Mouse (Mus musculus) erythroblast, adult 5-6 weeks (primary cell): ENCODE results near the gene Heatr6. TPM values are rescaled to one million over a fixed set of nuclear protein-coding genes. Genes with fewer than 3 reads are reported as not detected.
A peak's percentile ranks its signal among the peaks of the same experiment; 100 is the strongest.

Experiments
- ATAC-seq: replicated peaks from 2 replicates; pipeline ENCODE4 v1.8.0; 2016; ENCODE audit warnings: moderate number of reproducible peaks, mild to moderate bottlenecking, moderate TSS enrichment, inconsistent platforms; ENCODE audit not compliant: poor library complexity, low FRiP score, severe bottlenecking
- total RNA-seq, 2 experiments: library from RNA; stranded (forward) in 1 of 2; stranded (reverse) in 1 of 2; fragments of 150-400 nt in 1 of 2; fragments of 200-764, 138-1000 nt in 1 of 2; gene quantifications; 2 replicates each; pipeline versions ENCODE4 v1.2.3 to v1.2.4; 2015 to 2017; ENCODE audit warnings: low replicate concordance in 2 of 2

The Heatr6 gene
- total RNA-seq (2015; ENCODE audit: low replicate concordance) (2.5 and 3.8 TPM in 2 replicates), total RNA-seq (2017; ENCODE audit: low replicate concordance) (2.0 and 6.8 TPM in 2 replicates)

DNA sequence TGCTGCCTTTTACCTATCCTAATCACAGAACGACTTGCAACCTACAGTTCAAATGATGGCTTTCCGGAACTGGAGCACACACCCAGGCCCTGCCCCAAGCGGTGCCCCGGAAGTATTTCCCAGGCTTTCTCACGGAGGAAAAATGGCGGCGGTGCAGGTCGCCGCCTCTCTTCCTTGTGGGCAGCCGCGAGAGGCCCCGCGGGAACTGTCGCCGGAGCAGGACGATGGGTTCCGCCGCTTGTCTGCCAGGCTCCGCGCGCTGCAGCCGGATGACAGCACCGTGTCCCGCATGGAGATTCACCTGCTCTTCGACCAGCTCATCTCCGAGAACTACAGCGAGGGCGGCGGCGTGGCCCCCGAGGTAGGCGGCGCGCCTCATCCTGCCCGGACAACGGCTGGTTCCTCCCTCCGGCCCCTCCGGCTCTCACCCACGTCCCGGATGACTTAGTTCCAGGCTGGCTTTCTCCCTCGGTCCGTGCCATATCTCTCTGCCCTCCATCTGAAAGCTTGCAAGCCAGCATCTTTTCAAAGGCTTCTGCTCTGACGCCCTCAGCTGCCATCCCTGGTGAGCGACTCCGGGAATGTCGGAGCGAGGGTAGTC is at the start of gene Heatr6:
TSS of gene Heatr6 (plus strand) at position 116 of the 601 bp plus-strand sequence.
- peak; percentile 93 for ATAC-seq

DNA sequence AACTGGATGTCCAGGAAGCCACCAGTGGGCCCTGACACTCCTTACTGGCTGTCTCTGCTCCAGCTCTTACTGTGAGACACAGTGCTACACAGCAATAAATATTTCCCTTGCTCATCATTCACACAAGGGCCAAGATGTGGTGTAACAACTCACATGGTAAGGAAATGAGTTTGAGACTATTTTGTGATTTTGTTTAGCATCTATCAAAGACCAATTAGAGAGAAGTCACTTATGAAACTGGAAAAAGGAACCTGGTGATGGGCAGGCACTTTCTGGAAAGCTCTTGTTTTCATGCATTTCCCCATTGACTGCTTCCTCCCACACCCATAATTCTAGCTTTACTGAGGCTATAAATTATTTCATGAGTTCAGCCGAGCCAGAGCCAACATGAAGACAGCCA is 49.8 kb upstream of the Heatr6 start, which contains the start of gene Wfdc17:
TSS of gene Wfdc17 (plus strand) at position 287 of the 400 bp plus-strand sequence.
- ATAC-seq = no peak

GRCm38 (mm10) chr11:83708715-83709114 is 44.8 kb upstream of the Heatr6 start, which contains the start of gene Wfdc18:
Gene Wfdc18, plus strand, starts transcription at chr11:83709015.
- no peak for ATAC-seq

- ATAC-seq = no peak
These were observed 43.8 kb upstream of the Heatr6 start for GRCm38 (mm10) chr11:83709683-83710082.

- ATAC-seq = no peak
These were observed 40.8 kb upstream of the Heatr6 start for GRCm38 (mm10) chr11:83712671-83713070.

- ATAC-seq = no peak
These were observed 39.6 kb upstream of the Heatr6 start for GRCm38 (mm10) chr11:83713925-83714324.

DNA sequence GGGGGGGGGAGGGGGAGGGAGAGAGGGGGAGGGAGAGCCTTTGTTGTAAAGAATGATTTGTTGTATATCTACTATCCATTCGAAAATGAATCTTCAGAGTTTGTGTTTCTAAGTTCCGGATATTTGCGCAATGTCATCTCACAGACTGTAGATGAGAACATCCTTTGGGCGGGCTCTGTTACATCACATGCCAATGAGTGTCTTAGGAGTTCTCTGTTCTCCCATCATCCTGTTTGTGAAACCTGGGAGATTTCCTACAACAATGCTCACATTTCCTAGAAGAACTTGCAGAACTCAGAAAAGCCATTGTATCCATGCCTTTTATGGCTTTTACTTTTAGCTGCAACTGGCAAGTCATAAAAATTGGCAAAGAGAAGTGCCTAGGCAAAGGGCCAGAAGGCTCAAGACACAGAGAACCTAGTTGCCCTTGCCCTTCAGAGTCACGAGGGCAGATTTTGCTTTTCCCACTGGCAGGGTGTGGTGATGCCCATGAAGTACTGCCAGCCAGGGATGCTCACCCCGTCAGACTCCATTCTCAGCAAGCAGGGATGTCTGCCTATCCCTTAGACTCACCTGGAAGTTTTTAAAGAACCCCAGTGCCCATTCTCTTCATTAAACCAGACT is 36.3 kb upstream of the Heatr6 start:
- ATAC-seq = no peak

- ATAC-seq = no peak
These were observed 32.7 kb upstream of the Heatr6 start for GRCm38 (mm10) chr11:83720766-83721165.

GRCm38 (mm10) chr11:83728757-83729432 is 24.6 kb upstream of the Heatr6 start:
- no peak for ATAC-seq

DNA sequence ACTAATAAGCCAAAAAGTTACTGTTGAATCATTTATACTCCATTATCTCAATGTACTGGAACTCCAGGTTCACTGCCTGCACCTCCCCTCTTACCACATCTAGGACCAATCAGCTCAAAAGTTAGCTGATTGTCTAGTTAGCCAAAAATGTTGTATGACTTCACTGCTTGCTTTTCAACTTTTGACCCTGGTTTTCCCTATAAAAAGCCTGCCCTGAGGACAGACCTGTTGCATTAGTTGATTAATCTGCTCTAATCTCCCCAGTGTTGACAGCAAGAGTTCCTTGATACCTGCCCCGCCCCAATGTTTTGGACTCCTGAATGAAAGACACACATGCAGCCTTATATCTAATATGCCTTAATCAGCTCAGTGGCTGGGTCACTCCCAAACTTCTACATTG is 22.4 kb upstream of the Heatr6 start:
- no peak for ATAC-seq

- ATAC-seq = no peak
These were observed 20.3 kb upstream of the Heatr6 start for GRCm38 (mm10) chr11:83733071-83733640.

GRCm38 (mm10) chr11:83734215-83734614 is 19.3 kb upstream of the Heatr6 start:
- ATAC-seq = no peak

DNA sequence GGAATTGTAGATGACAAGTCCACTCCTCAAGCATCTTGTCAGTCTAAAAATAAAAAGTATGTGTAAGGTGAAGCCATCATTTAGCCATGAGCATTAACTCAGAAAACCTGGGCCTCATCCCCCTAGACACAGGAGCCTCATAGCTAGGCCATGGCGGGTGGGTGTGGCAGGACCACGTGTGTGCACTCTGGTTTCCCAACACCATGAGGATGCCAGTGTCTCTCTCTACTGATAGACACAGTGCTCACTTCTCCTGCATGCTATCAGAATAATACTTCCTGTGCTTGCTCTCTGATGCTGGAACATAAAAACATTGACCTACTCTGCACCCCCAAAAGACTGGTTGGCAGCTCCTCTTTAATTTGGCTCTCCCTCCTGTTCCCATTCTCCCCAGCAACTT is 17.6 kb upstream of the Heatr6 start:
- ATAC-seq = no peak

- ATAC-seq = no peak
These were observed 16.4 kb upstream of the Heatr6 start for GRCm38 (mm10) chr11:83737109-83737558.

GRCm38 (mm10) chr11:83739241-83739640 is 14.3 kb upstream of the Heatr6 start:
- peak; percentile 87 for ATAC-seq

GRCm38 (mm10) chr11:83740443-83740991 is 13.0 kb upstream of the Heatr6 start:
- ATAC-seq = no peak

DNA sequence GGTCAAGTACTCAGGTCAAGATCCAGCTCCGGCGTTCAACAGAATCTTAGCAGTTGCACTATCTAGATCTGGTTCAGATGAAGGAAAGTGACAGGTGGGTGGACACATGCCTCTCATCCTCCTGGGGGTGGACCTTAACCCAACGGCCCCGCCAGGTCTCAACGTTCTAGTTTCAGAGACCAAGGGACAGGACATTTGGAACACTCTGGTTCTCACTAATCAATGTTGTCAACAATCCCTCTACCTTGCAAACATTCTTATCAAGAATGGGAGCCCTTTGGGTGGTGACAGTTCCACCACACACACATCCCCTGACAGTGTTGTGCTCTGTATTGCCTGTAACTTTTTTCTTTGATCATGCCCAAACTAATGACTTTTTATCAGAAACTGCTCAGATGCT is 11.7 kb upstream of the Heatr6 start:
- no peak for ATAC-seq

GRCm38 (mm10) chr11:83742731-83743355 is 10.7 kb upstream of the Heatr6 start:
- no peak for ATAC-seq

GRCm38 (mm10) chr11:83743525-83743924 is 10.0 kb upstream of the Heatr6 start:
- ATAC-seq = no peak

GRCm38 (mm10) chr11:83746152-83746551 is 7.3 kb upstream of the Heatr6 start:
- ATAC-seq = no peak
